Mouse (Mus musculus): ENCODE data around the gene 1700123O20Rik. TPM values are rescaled to one million over a fixed set of nuclear protein-coding genes. Genes with fewer than 3 reads are reported as not detected.

Gene 1700123O20Rik
- polyA plus RNA-seq, 1 experiment from 2014 or later = 74.0 TPM

DNA sequence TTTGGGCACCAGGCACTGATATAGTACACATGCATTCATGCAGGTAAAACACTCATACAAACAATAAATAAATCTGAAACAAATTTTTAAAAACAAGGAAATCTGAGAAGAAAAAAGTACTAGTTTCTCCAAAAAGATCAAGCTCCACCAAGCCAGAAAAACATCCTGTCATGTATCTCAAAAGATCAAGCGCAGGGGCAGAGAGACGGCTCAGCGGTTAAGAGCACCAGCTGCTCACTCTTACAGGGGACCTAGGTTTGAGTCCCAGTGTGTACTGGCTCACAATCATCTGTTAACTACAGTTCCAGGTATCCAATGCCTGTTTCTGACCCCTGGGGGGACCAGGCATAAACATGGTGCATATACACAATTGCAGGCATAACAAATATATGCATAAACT lies 3.6 kb upstream of the 1700123O20Rik start:
- no peak overlapping the region for H3K27ac ChIP-seq
- H3K4me1 ChIP-seq = peaks cover 13% of the 10 kb centered on the region
- no peak for ATAC-seq (ENCODE audit: borderline replicate concordance, extremely low read depth, low FRiP score, low TSS enrichment)
- no peak overlapping the region for H3K4me2 ChIP-seq
- no peak overlapping the region for H3K4me3 ChIP-seq
- no peak overlapping the region for H3K9ac ChIP-seq
- 84% methylated on average over 3 of the region's 3 CpGs for WGBS
- H3K9me3 ChIP-seq = no peaks in the 10 kb centered on the region
- H3K36me3 ChIP-seq = peaks cover 42% of the 10 kb centered on the region
- no peaks in the 10 kb centered on the region for H3K27me3 ChIP-seq

DNA sequence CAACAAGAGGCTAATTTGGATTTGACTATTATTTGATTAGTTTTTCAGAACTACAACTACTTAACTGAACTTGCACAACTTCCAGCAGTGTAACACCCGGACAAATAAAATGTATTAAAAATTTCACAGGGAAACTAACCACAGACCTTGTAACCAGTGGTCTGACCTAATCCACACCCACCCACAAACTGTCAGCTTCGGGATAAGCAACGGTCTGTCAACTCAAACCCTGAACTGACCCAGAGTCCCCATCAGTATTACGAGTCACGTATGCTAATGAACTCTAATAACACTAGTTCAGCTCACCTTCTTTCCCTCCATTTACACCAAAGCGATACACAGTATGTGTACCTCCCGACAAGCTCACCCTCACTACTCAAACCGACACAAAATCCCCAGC lies 545 bp upstream of the 1700123O20Rik start:
- peaks cover 20% of the 10 kb centered on the region for H3K4me1 ChIP-seq
- H3K4me3 ChIP-seq = peak overlapping the region; percentile 95
- WGBS = 6% methylated on average over 8 of the region's 8 CpGs
- H3K9ac ChIP-seq = peak overlapping the region; percentile 98
- H3K4me2 ChIP-seq = peak overlapping the region; percentile 64
- H3K36me3 ChIP-seq = peaks cover 31% of the 10 kb centered on the region
- H3K27me3 ChIP-seq = no peaks in the 10 kb centered on the region
- no peak for ATAC-seq (ENCODE audit: borderline replicate concordance, extremely low read depth, low FRiP score, low TSS enrichment)
- peak overlapping the region; percentile 97 for H3K27ac ChIP-seq
- no peaks in the 10 kb centered on the region for H3K9me3 ChIP-seq

DNA sequence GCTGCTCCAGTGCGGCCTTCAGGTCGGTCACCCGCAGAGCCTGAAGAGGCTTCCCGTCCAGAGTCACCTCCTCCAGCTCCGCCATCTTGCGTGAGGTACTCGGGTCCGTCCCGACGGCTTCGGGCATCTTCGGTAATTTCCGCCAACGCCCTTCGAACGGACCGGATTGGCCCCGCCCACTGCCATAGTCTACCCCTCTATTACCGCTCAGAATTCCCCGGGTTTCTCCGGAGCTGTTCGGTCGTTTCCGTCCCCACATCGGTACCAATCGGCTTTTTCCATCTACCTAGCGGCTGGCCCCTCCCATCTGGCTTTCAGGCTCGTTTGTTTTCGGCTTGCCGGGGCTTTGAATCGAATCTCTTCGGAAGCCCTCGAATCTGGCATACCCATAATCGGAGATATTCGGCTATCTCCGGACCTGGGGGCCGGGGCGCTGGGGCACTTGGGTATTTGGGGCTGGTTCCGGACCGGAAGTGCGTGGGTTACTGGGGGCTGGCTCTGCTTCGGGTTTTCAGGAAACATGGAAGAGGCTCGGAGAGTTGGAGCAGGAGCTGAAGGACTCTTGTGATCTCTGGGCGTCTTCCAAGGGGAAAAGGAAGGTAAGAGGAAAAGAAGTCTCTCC lies 617 bp downstream of the 1700123O20Rik start, which contains the start of gene Acin1:
Gene Acin1 (minus strand): TSS at position 410 of the 622 bp plus-strand sequence.
- under 1% methylated on average over 44 of the region's 44 CpGs for WGBS
- no peaks in the 10 kb centered on the region for H3K27me3 ChIP-seq
- peak within 1 kb of the TSS; percentile 97 for H3K27ac ChIP-seq
- H3K4me1 ChIP-seq = peaks cover 20% of the 10 kb centered on the region
- peak; percentile 98 for ATAC-seq (ENCODE audit: borderline replicate concordance, extremely low read depth, low FRiP score, low TSS enrichment)
- H3K4me2 ChIP-seq = peak within 1 kb of the TSS; percentile 64
- no peaks in the 10 kb centered on the region for H3K9me3 ChIP-seq
- peaks cover 37% of the 10 kb centered on the region for H3K36me3 ChIP-seq
- H3K4me3 ChIP-seq = peak within 1 kb of the TSS; percentile 95
- peak within 1 kb of the TSS; percentile 98 for H3K9ac ChIP-seq

DNA sequence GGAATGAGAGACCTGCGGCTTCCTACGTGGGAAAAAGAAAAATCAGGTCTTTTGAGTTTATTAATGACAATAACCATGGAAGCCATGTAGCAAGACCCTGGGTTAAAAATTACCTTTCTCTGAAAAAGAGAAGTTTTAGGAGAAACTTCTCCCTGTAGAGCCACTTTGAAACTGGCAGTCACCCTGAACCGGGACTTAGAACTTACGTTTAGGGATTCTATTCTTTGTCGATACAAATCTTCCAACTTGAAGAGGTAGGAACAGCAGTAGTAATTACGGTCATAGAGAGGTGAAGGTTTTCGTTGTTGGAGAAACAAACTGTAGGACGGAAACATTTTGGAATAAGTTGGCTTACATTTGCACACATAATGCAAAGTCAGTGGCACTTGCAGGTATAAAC lies 1.2 kb downstream of the 1700123O20Rik start:
- Histone ChIP-seq H3K27me3 (no peaks in the 10 kb centered on the region), H3K4me3 (peak overlapping the region; percentile 95), H3K36me3 (peaks cover 31% of the 10 kb centered on the region), H3K4me2 (peak overlapping the region; percentile 53), H3K9ac (peak overlapping the region; percentile 91), H3K9me3 (no peaks in the 10 kb centered on the region), H3K4me1 (peaks cover 20% of the 10 kb centered on the region), H3K27ac (peak overlapping the region; percentile 97)
- WGBS = 2% methylated on average over 8 of the region's 8 CpGs
- no peak for ATAC-seq (ENCODE audit: borderline replicate concordance, extremely low read depth, low FRiP score, low TSS enrichment)

DNA sequence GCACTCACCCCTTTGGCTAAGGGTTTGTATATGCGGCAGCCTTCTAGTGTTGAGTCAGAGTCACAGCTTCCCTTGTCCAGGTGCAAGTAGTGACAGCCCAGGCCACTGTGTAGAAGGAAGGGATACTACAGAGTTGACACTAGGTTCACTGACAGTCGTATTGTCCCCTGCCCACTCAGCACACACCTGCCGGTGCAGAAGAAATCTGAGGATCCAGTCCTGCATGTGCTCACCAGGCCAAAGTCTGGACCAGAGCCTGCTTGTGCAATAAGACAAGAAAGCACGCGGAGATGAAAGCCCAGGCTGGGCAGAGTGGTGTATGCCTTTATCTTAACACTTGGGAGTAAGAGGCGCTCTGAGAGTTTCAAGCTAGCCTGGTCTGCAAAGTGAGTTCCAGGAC lies 9.0 kb downstream of the 1700123O20Rik start:
- H3K4me3 ChIP-seq = no peak overlapping the region
- ATAC-seq (ENCODE audit: borderline replicate concordance, extremely low read depth, low FRiP score, low TSS enrichment) = no peak
- 55% methylated on average over 6 of the region's 6 CpGs for WGBS
- H3K36me3 ChIP-seq = peaks cover 24% of the 10 kb centered on the region; the same call in 1 of the 2 replicates
- no peak overlapping the region for H3K27ac ChIP-seq
- no peaks in the 10 kb centered on the region for H3K9me3 ChIP-seq
- H3K4me1 ChIP-seq = no peaks in the 10 kb centered on the region
- H3K9ac ChIP-seq = no peak overlapping the region
- H3K27me3 ChIP-seq = no peaks in the 10 kb centered on the region
- no peak overlapping the region for H3K4me2 ChIP-seq

DNA sequence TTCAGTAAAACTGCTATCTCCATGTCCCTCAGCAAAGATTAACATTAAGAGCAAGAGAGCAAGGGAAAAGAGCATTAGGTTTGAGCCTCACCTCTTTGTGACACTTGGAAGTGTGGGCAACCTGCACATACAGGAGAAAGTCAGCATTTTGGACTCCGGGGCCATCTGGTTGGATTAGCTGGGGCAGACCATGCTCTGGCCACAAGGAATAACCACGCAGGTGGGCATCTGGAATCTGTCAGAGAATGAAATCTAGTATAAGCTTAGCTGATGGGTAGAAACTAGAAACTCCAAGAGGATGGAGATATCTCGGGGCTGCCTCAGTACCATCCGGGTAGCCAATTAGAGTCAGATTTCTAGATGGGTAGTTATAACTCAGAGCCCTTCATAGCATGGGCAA lies 10.7 kb downstream of the 1700123O20Rik start:
- H3K4me2 ChIP-seq = no peak overlapping the region
- H3K36me3 ChIP-seq = peaks cover 14% of the 10 kb centered on the region; the same call in 1 of the 2 replicates
- H3K9ac ChIP-seq = no peak overlapping the region
- H3K27me3 ChIP-seq = no peaks in the 10 kb centered on the region
- no peak overlapping the region for H3K27ac ChIP-seq
- no peaks in the 10 kb centered on the region for H3K9me3 ChIP-seq
- H3K4me1 ChIP-seq = no peaks in the 10 kb centered on the region
- no peak for ATAC-seq (ENCODE audit: borderline replicate concordance, extremely low read depth, low FRiP score, low TSS enrichment)
- no peak overlapping the region for H3K4me3 ChIP-seq
- WGBS = 86% methylated on average over 4 of the region's 4 CpGs

DNA sequence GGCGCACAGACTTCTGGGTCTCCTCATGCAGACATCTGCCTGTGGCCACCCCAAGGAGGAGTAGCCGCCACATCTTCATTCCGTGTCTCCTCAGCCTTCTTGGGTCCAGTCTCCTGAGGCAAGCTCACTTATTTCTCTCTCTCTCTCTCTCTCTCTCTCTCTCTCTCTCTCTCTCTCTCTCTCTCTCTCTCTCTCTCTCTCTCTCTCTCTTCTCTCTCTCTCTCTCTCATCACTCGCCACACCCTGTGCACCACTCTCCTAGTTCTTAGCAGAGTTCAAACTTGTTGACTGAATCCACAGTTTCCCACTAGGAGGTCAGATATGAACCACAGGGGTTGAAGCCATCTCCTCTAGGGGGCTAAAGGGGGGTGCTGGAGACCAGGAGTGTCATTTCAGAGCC lies 12.7 kb downstream of the 1700123O20Rik start, which contains the start of gene Gm29776:
Gene Gm29776 (minus strand): TSS at position 101 of the 400 bp plus-strand sequence.
- H3K9ac ChIP-seq = no peak within 1 kb of the TSS
- no peaks in the 10 kb centered on the region for H3K9me3 ChIP-seq
- no peak within 1 kb of the TSS for H3K4me3 ChIP-seq
- 0 out of 2 replicates have a peak, but pooled peaks cover 3% of the 10 kb centered on the region for H3K27me3 ChIP-seq
- ATAC-seq (ENCODE audit: borderline replicate concordance, extremely low read depth, low FRiP score, low TSS enrichment) = no peak
- no peak within 1 kb of the TSS for H3K27ac ChIP-seq
- H3K4me2 ChIP-seq = no peak within 1 kb of the TSS
- H3K4me1 ChIP-seq = no peaks in the 10 kb centered on the region
- peaks cover 1% of the 10 kb centered on the region; the same call in 1 of the 2 replicates for H3K36me3 ChIP-seq
- 32% methylated on average over 4 of the region's 4 CpGs for WGBS

DNA sequence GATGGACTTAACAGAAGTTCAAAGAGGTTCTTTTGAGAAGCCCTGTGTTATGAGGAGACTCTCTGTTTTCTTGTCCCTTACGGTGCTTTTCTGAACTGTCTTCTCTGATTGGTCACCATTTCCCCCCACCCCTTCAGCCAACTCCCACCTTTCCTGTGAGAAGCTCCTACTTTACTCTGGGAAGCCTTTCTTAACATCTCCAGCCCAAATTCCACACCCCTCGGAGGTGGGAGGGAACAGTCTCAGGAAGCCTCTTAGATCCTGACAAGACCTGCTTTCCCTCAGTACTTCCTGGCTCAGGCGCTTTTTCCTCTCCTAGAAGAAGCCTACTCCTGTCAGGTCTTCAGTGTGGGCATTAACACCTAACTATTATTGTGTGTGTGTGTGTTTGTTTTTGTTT lies 13.6 kb downstream of the 1700123O20Rik start:
- no peaks in the 10 kb centered on the region for H3K36me3 ChIP-seq
- no peak overlapping the region for H3K4me3 ChIP-seq
- no peaks in the 10 kb centered on the region for H3K4me1 ChIP-seq
- H3K27me3 ChIP-seq = 0 out of 2 replicates have a peak, but pooled peaks cover 3% of the 10 kb centered on the region
- no peak overlapping the region for H3K9ac ChIP-seq
- H3K9me3 ChIP-seq = no peaks in the 10 kb centered on the region
- no peak for ATAC-seq (ENCODE audit: borderline replicate concordance, extremely low read depth, low FRiP score, low TSS enrichment)
- 35% methylated on average over 3 of the region's 3 CpGs for WGBS
- no peak overlapping the region for H3K4me2 ChIP-seq
- H3K27ac ChIP-seq = no peak overlapping the region

DNA sequence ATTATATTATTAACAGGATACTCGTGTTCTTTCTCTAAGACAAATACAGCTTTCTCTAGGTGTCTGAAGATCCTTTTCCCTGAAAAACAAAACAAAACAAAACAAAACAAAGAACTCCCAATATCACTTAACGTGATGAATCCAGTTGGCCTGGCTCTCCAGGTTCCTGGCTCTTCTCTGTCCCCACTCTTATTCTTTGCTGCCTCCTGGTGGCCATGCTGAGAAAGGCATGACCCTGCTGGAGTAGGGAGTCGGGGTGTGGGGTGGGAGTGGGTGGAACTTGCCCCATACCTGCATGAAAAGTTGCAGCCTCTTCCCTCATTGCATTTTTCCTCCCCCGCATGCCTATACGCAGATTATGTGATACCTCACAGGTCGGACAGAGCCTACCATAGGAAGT lies 15.3 kb downstream of the 1700123O20Rik start:
- 2% methylated on average over 6 of the region's 6 CpGs for WGBS
- H3K4me3 ChIP-seq = no peak overlapping the region
- H3K9me3 ChIP-seq = no peaks in the 10 kb centered on the region
- 0 out of 2 replicates have a peak, but pooled peaks have one; percentile 24 for ATAC-seq (ENCODE audit: borderline replicate concordance, extremely low read depth, low FRiP score, low TSS enrichment)
- no peaks in the 10 kb centered on the region for H3K4me1 ChIP-seq
- peaks cover 3% of the 10 kb centered on the region; the same call in 1 of the 2 replicates for H3K27me3 ChIP-seq
- H3K4me2 ChIP-seq = no peak overlapping the region
- no peaks in the 10 kb centered on the region for H3K36me3 ChIP-seq
- H3K27ac ChIP-seq = no peak overlapping the region
- no peak overlapping the region for H3K9ac ChIP-seq

DNA sequence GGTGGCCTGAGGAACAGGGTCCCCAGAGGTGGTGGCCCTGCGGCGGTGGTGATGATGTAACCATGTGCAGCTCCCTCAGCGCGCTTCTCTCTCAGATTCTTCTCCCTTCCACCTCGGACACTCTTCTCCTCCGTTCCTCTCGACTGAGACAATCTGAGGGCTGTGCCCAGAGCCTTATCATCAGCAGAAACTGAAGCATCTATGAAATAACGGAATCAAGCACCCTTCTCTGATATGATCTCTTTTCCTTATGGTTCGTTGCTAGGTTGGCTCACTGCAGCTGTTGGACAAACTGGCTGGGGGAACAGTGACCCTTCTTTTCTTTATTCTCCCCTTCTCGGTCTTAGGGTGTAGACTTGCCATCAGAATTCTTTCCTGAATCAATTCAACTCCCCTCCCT lies 17.2 kb downstream of the 1700123O20Rik start:
- Histone ChIP-seq H3K9ac (no peak overlapping the region), H3K27me3 (peaks cover 3% of the 10 kb centered on the region; the same call in 1 of the 2 replicates), H3K36me3 (no peaks in the 10 kb centered on the region), H3K9me3 (no peaks in the 10 kb centered on the region), H3K4me3 (no peak overlapping the region), H3K4me1 (no peaks in the 10 kb centered on the region), H3K27ac (no peak overlapping the region), H3K4me2 (no peak overlapping the region)
- 47% methylated on average over 10 of the region's 10 CpGs for WGBS
- no peak for ATAC-seq (ENCODE audit: borderline replicate concordance, extremely low read depth, low FRiP score, low TSS enrichment)

DNA sequence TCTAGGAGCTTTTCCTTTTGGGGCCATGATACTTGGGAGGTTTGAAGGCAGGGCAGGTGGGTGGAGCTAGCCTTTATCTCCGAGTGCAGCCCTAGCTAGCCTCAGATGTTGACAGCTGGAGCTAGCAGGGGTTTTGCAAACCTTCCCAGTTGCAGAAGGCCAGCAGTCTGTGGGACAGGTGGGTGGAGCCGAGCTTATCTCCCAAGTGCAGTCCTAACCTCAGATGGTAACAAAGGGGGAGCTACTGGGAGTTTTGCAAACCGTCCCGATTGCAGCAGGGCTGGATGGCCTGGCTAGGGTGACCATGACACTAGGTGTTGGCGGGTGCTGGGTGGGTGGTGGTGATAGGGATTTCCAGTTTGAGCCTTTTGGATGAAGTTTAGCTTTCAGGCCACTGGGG lies 19.8 kb downstream of the 1700123O20Rik start:
- H3K9ac ChIP-seq = no peak overlapping the region
- WGBS = 20% methylated on average over 5 of the region's 5 CpGs
- H3K4me3 ChIP-seq = no peak overlapping the region
- no peak; the same call in 1 of the 2 replicates for ATAC-seq (ENCODE audit: borderline replicate concordance, extremely low read depth, low FRiP score, low TSS enrichment)
- H3K36me3 ChIP-seq = no peaks in the 10 kb centered on the region
- H3K27ac ChIP-seq = no peak overlapping the region
- no peaks in the 10 kb centered on the region for H3K9me3 ChIP-seq
- no peak overlapping the region for H3K4me2 ChIP-seq
- no peaks in the 10 kb centered on the region for H3K4me1 ChIP-seq
- peaks cover 3% of the 10 kb centered on the region; the same call in 1 of the 2 replicates for H3K27me3 ChIP-seq

DNA sequence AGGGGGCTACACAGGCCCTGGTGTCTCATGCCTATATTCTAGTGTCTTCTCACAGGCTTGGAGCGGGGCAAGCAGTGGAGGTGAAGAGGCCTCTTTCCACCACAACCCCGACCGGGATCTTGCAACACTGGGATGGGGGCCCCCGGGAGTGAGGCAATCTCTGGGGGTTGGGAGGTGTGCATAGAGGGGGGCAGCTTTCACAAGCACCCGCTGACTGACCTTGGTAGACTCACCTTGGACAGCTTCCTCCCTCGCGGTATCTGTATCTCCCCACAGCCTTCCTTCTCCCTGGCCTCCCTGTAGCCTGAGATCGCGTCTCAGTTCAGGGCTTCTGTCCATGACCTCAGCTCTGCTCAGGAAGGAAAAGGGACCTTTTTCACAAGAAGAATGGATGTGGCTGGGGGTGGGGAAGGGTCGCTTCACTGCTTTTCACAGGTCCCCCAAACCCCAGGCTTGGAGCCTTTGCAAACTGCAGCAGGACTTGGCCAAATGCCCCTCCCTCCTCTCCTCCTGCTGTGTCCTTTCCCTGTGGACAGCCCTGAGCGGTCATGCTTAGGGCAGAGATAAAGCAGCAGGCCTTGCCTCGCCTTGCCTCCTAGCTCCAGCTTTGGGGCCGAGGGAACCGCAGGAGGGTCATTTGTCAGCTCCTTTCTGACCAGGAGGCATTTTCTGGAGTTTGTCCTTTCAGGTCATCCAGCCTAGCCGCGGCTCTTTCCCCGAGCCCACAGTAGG lies 20.7 kb downstream of the 1700123O20Rik start:
- Histone ChIP-seq H3K4me1 (no peaks in the 10 kb centered on the region), H3K9ac (no peak overlapping the region), H3K4me2 (no peak overlapping the region), H3K4me3 (no peak overlapping the region), H3K27ac (no peak overlapping the region), H3K27me3 (peaks cover 3% of the 10 kb centered on the region; the same call in 1 of the 2 replicates), H3K9me3 (no peaks in the 10 kb centered on the region), H3K36me3 (no peaks in the 10 kb centered on the region)
- WGBS = 50% methylated on average over 15 of the region's 17 CpGs
- no peak for ATAC-seq (ENCODE audit: borderline replicate concordance, extremely low read depth, low FRiP score, low TSS enrichment)

All from lung, embryonic 15.5 days (tissue).